Mouse (Mus musculus): Measurements from ENCODE around the gene Prmt2.

Gene Prmt2

DNA sequence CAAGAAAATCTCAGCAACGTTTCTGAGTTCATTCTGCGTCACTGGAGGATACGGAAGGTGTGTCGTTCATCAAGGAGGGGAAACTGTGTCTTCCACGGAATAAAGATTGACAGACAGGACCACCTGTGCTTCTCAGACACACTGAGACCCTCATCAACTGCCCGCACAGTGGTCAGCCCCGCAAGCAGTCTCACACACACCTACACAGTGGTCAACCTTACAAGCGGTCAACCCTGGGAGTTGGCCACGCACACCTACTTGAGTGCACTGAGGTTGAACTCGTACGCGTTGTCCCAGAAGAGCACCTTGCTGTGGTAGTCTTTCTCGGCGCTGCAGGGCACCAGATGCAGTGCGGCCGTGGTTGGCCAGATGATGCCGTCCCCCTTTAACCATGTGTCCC, 20.6 kb downstream of the Prmt2 start:
- DNase-seq = no peak

DNA sequence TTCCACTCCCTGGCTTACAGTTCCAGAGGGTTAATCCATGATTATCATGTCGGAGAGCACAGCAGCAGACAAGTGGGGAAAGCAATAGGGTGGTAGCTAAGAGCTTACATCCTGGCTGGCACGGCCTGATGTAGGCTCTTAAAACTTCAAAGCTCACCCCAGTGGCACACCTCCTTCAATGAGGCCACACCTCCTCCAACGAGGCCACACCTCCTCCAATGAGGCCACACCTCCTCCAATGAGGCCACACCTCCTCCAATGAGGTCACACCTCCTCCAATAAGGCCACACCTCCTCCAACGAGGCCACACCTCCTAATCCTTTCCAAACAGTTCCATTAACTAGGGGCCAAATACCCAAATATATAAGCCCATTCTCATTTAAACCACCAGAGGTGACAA, 23.5 kb downstream of the Prmt2 start:
- DNase-seq = no peak

DNA sequence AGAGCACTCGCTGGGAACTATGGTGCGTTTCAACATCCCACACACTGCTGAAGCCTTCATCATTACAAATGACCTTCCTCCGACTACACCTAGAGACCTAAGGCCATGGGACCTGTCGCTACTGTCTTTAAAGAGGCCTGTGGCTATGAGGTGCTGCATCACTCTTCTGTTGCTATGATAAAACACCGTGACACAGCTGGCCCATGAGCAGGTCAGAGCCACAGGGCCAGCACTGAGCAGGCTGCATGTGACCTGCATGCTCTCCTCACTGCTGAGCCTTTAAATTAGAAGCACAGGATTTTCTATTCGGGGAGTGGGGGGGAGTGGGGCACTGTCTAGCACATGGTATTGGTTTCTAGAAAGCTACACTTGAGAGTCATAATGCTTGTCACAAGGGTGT, 25.5 kb downstream of the Prmt2 start:
- DNase-seq = no peak

- no peak for DNase-seq
Measured at GRCm38 (mm10) chr10:76210806-76211205, 26.9 kb downstream of the Prmt2 start.

DNA sequence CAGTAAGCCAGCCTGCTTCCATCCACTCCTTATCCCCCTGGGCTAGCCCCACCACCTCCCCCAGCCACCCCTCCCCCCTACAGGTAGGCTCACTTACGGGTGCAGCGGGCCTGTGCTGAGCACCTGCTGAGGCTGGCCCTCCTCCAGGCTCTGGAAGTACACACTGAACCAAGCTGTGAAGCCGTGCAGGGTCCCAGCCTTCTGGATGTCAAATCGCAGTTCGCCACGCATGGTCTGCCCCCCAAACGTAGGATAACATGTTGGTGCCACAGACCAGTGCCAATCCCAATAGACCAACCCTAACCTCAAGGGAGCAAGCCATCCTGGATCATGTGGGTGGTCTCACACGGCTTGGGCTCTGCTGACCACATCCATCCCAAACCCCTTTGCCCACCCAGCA, 28.4 kb downstream of the Prmt2 start:
- DNase-seq = no peak

- no peak for DNase-seq
Measured at GRCm38 (mm10) chr10:76207262-76207796, 30.3 kb downstream of the Prmt2 start.

- peak; percentile 15 for DNase-seq
Measured at GRCm38 (mm10) chr10:76203798-76204283, 33.8 kb downstream of the Prmt2 start.

DNA sequence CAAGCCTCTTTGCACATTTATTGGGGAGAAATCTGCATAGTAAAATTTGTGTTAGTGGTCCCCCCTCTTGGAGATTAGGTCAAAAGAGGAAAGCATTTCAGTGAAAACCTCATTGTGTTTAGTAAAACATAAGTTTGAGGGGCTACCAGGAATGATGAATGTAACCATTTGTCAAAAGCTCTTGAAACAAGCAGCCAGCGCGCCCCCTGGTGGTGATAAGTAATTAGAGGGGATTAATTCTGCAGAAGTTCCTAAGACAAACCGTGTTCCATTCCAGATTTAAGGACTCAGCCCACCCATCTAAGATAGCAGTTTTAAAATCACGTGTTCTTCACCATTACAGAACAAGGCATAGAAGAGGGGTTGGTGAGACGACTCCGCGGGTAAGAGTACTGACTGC, 35.7 kb downstream of the Prmt2 start:
- peak; percentile 77 for DNase-seq

DNA sequence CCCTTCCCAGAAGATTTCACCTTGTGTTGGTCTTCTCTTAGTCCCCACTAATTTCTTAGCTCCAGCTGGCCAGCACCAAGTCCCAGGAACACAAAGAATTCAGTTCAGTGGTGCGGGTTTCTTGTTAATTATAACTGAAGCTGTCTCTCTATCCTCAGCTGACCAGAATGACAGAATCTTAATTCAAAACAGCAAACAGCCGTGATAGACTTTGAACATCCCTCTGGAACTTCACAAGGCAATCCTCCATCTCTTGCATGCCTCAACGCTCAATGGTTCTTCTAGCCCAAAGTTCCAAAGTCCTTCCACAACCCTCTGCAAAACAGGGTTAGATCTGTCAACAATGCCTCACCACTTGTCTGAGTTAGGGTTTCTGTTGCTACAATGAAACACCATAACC, 36.2 kb downstream of the Prmt2 start:
- no peak for DNase-seq

DNA sequence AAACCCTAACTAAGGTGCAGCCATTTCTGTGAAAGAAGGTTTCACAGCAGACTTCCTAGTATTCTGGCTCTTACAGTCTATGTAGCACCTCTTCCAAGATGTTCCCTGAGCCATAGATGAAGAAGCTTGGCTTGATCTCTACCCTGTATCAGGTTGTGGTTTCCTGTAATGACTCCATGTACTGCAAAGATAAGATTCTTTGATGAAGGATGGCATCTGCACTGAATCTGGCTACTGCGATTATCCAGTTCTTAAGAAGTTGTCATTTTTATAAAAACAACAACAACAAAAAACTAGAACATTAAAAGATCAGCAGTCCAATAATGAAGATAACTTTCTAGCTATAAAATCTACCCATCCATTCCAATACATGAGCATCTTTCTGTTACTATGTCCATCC, 49.7 kb downstream of the Prmt2 start:
- no peak for DNase-seq

GRCm38 (mm10) chr10:76185216-76185615, 52.4 kb downstream of the Prmt2 start:
- DNase-seq = no peak

DNA sequence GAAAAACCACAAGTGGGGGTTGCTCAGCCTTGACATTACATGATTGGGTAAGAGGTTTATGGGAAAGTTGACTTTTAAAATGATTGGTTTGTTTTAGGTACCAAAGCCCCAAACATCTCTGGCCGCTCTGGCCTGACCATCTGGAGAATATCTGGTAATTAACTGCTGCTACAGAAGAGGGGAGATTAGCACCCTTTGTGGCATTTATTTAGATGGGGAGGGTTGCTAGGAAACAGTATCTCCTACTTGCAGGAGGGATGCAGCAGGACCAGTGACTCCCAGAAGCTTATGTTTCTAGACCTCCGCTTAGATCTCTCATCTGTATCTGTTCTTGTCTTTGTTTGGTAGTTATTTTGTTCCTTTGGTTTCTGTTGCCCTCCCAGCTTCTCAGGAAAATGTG, 62.8 kb downstream of the Prmt2 start:
- DNase-seq = no peak

DNA sequence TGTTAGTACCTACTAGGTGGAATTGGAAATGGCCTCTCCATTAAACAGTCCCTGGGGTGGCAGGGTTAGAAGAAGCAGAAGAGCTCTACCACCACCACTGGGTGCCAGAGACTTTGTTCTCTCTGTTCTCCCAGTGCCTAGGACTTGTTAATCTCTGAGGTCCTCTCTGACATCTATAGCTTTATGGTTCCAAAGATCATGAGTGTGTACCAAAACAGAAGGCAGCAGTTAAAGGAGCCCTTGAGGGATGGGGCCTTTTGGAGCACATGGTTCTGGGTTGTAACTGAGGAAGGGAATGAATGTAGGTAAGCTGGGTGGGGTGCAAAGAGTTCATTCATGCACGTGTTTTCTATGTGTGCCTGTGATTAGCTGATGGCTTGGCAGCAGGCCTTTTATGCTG, 79.7 kb downstream of the Prmt2 start:
- DNase-seq = no peak

DNA sequence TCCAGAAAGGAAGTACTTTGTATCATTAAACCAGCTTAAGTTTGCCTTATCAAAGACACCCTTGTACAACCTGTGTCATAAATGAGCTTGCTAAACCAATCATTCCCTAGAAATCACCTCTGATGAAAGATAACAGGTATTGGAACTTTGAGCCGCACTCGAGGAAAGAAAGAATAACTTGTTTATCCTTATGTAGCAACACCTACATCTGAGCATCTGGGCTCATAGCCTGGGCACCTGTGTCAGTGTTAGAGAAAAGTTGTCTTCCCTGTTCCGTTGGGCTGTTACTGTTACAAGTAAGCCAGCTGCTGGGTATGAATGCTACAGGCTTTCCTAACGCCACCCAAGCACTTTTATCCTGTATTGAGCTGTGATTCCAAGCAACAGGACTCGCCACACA, 80.1 kb downstream of the Prmt2 start:
- DNase-seq = no peak

All from liver (tissue).